Mouse (Mus musculus): ENCODE data around the gene Gm10188. TPM values are rescaled to one million over a fixed set of nuclear protein-coding genes. Genes with fewer than 3 reads are reported as not detected.

Gm10188 gene
- total and polyA plus RNA-seq, 3 experiments: not detected

DNA sequence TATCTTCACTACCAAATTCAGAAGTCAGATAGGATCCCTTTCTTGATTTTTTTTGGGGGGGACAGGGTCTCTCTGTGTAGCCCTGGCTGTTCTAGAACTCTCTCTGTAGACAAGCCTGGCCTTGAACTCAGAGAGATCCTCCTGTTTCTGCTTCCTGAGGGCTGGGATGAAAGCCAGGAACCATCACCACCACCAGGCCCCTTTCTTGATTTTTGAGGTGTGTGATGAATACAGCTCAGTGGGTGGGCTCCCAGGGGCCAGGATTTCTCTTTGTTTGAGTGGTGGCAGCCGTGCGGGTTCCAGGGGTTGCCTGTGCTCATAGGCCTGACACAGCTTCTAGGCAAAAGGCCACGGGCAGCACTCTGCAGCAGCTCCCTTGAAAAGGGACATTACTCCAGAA is 41.7 kb upstream of the Gm10188 start:
- no peak overlapping the region for H3K4me2 ChIP-seq (ENCODE audit: insufficient read depth, low read depth, poor library complexity, severe bottlenecking)
- H3K9ac ChIP-seq (ENCODE audit: insufficient read depth, low read depth): no peak overlapping the region
- H3K27ac ChIP-seq (ENCODE audit: insufficient read depth, low read depth): no peak overlapping the region
- TF ChIP-seq RAD21 (IDR thresholded peaks at IDR 0.05; ENCODE audit: low read depth, low read length): no peak
- TF ChIP-seq MAX (IDR thresholded peaks at IDR 0.05; ENCODE audit: low read length): no peak
- TF ChIP-seq USF2 (conservative IDR thresholded peaks at IDR 0.05; ENCODE audit: low read depth, low read length): no peak
- no peak for TF ChIP-seq MAFK (IDR thresholded peaks at IDR 0.05; ENCODE audit: insufficient replicate concordance, low read length)
- no peak for TF ChIP-seq CHD1 (IDR thresholded peaks at IDR 0.05; ENCODE audit: low read depth, low read length)
- no peak for TF ChIP-seq ZNF384 (IDR thresholded peaks at IDR 0.05; ENCODE audit: low read depth, low read length)
- no peak for TF ChIP-seq JUND (conservative IDR thresholded peaks at IDR 0.05; ENCODE audit: low read depth, low read length)
- no peak for TF ChIP-seq ZKSCAN1 (IDR thresholded peaks at IDR 0.05; ENCODE audit: borderline replicate concordance, low read depth, low read length)
- TF ChIP-seq TBP (conservative IDR thresholded peaks at IDR 0.05; ENCODE audit: low read depth, low read length): no peak
- TF ChIP-seq CTCF (conservative IDR thresholded peaks at IDR 0.05 in 1 of 2, IDR thresholded peaks at IDR 0.05 in 1 of 2; ENCODE audit: low read depth in 2 of 2, low read length in 2 of 2): no peak
- TF ChIP-seq NELFE (IDR thresholded peaks at IDR 0.05; ENCODE audit: low read depth, low read length): no peak
- no peak for TF ChIP-seq MYC (IDR thresholded peaks at IDR 0.05; ENCODE audit: low read depth, low read length)
- no peak for TF ChIP-seq E2F4 (IDR thresholded peaks at IDR 0.05; ENCODE audit: insufficient replicate concordance, low read depth, low read length)
- no peak for TF ChIP-seq USF1 (IDR thresholded peaks at IDR 0.05; ENCODE audit: low read depth, low read length)
- TF ChIP-seq SIN3A (IDR thresholded peaks at IDR 0.05; ENCODE audit: low read length): no peak
- TF ChIP-seq HCFC1 (IDR thresholded peaks at IDR 0.05; ENCODE audit: low read depth, low read length): no peak
- TF ChIP-seq ELF1 (IDR thresholded peaks at IDR 0.05; ENCODE audit: low read depth, low read length): no peak
- peaks cover 5 to 36% of the 10 kb centered on the region in 2 experiments for H3K4me1 ChIP-seq (ENCODE audit: control insufficient read depth in 1 of 2, insufficient read depth in 2 of 2)
- no peaks in the 10 kb centered on the region for H3K27me3 ChIP-seq (replicated peaks)
- no peak overlapping the region for H3K4me3 ChIP-seq (replicated peaks in 1 of 3; ENCODE audit: low read depth in 2 of 3, low read length in 2 of 3, poor library complexity in 1 of 3)
- no peaks in the 10 kb centered on the region for H3K36me3 ChIP-seq (replicated peaks in 1 of 2; ENCODE audit: control insufficient read depth in 1 of 2, insufficient read depth in 1 of 2, low read length in 1 of 2)
- in situ Hi-C loops (cut with MboI; ENCODE audit: low pct_ligation_motif_present, low pct_unique_long_range_greater_than_20kb, low sequenced_read_pairs): no loop called here
- H3K9me3 ChIP-seq (replicated peaks; ENCODE audit: low read length): no peaks in the 10 kb centered on the region
- no peak for DNase-seq (ENCODE audit: extremely low read depth)
- dilution Hi-C loops (cut with MboI; ENCODE audit: extremely low pct_ligation_motif_present, extremely low pct_unique_long_range_greater_than_20kb, low sequenced_read_pairs): no loop called here
- no peaks in the 10 kb centered on the region for H3K79me2 ChIP-seq (replicated peaks; ENCODE audit: control insufficient read depth, extremely low read depth, insufficient read depth, poor library complexity, severe bottlenecking)

DNA sequence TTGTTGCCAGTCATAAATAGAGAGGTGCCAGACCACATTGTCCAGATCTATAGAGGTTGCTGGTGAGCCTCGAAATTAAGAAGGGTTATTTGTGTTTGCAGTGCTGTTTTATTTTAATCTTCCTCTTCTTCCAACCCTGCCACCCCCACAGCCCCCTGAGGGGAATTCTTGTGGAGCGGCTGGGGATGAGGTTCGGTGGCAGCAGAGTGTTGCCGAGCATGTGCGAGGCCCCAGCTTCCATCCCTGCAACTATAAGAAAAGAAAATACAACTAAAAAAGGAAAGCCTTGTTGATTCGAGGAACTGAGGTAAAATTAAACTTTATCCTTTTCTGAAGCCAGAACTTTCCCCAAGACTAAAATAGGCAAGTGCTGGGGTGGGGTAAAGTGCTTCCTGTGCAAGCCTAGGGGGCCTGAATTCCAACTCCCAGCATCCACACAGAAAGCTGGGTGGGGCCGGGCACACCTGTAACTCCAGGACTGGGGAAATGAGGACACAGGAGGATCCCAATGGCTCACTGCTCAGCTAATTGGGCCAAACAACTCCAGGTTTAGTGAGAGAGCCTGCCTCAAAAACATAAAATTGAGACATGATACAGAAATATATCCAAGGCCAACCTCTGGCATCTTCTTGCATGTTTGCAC is 39.0 kb upstream of the Gm10188 start:
- TF ChIP-seq NELFE (IDR thresholded peaks at IDR 0.05; ENCODE audit: low read depth, low read length): no peak
- Histone ChIP-seq H3K4me1 (ENCODE audit: control insufficient read depth in 1 of 2, insufficient read depth in 2 of 2) (peaks cover 22 to 62% of the 10 kb centered on the region in 2 experiments), H3K9me3 (replicated peaks; ENCODE audit: low read length) (no peaks in the 10 kb centered on the region), H3K79me2 (replicated peaks; ENCODE audit: control insufficient read depth, extremely low read depth, insufficient read depth, poor library complexity, severe bottlenecking) (no peaks in the 10 kb centered on the region), H3K9ac (ENCODE audit: insufficient read depth, low read depth) (no peak overlapping the region), H3K4me3 (replicated peaks in 1 of 3; ENCODE audit: low read depth in 2 of 3, low read length in 2 of 3, poor library complexity in 1 of 3) (no peak overlapping the region), H3K27me3 (replicated peaks) (no peaks in the 10 kb centered on the region), H3K27ac (ENCODE audit: insufficient read depth, low read depth) (no peak overlapping the region), H3K36me3 (replicated peaks in 1 of 2; ENCODE audit: control insufficient read depth in 1 of 2, insufficient read depth in 1 of 2, low read length in 1 of 2) (no peaks in the 10 kb centered on the region), H3K4me2 (ENCODE audit: insufficient read depth, low read depth, poor library complexity, severe bottlenecking) (no peak overlapping the region)
- dilution Hi-C loops (cut with MboI; ENCODE audit: extremely low pct_ligation_motif_present, extremely low pct_unique_long_range_greater_than_20kb, low sequenced_read_pairs): no loop called here
- in situ Hi-C loops (cut with MboI; ENCODE audit: low pct_ligation_motif_present, low pct_unique_long_range_greater_than_20kb, low sequenced_read_pairs): no loop called here
- DNase-seq (ENCODE audit: extremely low read depth): no peak
